Mouse (Mus musculus): ENCODE results near the gene Gm5447.

DNA sequence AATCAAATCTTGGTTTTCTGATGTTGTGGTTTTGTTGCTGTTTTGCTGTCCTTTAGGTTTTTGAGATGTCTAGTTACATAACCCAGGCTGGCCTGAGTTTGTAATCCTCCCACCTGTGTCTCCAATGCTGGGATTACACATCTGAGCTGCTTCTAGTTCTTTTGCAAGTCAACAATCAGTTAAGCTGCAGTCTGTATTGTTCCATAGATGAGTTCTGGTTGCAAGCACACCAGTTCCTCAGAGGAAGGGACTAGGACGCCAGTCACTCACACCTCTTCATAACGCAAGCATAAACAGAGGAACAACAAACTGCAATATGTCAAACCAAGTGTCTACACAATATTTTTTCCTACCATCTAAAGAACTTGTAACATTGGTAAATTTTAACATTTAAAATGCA, 22.0 kb upstream of the Gm5447 start:
- no peak for TF ChIP-seq ZNF384 (IDR thresholded peaks at IDR 0.05; ENCODE audit: low read depth, low read length)
- TF ChIP-seq ZMIZ1 (IDR thresholded peaks at IDR 0.05; ENCODE audit: low read depth, low read length) = no peak
- no peak for TF ChIP-seq CTCF (IDR thresholded peaks at IDR 0.05 in 2 of 3, conservative IDR thresholded peaks at IDR 0.05 in 1 of 3; ENCODE audit: control insufficient read depth in 1 of 3, insufficient read depth in 1 of 3, low read depth in 2 of 3, low read length in 3 of 3, poor library complexity in 1 of 3, severe bottlenecking in 1 of 3)
- no peak for TF ChIP-seq EP300 (IDR thresholded peaks at IDR 0.05; ENCODE audit: low read depth in 1 of 2, low read length in 2 of 2)
- no peak for TF ChIP-seq TAL1 (IDR thresholded peaks at IDR 0.05; ENCODE audit: low read length)
- no peak for TF ChIP-seq MAFK (IDR thresholded peaks at IDR 0.05; ENCODE audit: borderline replicate concordance, low read depth, low read length)
- TF ChIP-seq RAD21 (IDR thresholded peaks at IDR 0.05; ENCODE audit: low read depth, low read length) = no peak
- TF ChIP-seq MYC (IDR thresholded peaks at IDR 0.05; ENCODE audit: low read depth, low read length) = no peak
- no peak for TF ChIP-seq POLR2A (IDR thresholded peaks at IDR 0.05; ENCODE audit: control insufficient read depth in 1 of 2, insufficient read depth in 1 of 2, low read depth in 1 of 2, low read length in 2 of 2, poor library complexity in 1 of 2)
- no peak for TF ChIP-seq BHLHE40 (IDR thresholded peaks at IDR 0.05; ENCODE audit: borderline replicate concordance, low read depth, low read length)
- TF ChIP-seq CHD2 (IDR thresholded peaks at IDR 0.05; ENCODE audit: low read length) = no peak
- TF ChIP-seq ELF1 (IDR thresholded peaks at IDR 0.05; ENCODE audit: low read depth, low read length) = no peak
- TF ChIP-seq MXI1 (IDR thresholded peaks at IDR 0.05; ENCODE audit: low read depth, low read length) = no peak

Measured in MEL (cell line).